Mouse (Mus musculus) kidney, postnatal 14 days (tissue): Measurements from ENCODE around the gene Banp.

ENCODE experiments used
- DNase-seq: peaks from one replicate; pipeline ENCODE4 v3.0.0; 2022; ENCODE audit warnings: mixed read lengths

Gene Banp

DNA sequence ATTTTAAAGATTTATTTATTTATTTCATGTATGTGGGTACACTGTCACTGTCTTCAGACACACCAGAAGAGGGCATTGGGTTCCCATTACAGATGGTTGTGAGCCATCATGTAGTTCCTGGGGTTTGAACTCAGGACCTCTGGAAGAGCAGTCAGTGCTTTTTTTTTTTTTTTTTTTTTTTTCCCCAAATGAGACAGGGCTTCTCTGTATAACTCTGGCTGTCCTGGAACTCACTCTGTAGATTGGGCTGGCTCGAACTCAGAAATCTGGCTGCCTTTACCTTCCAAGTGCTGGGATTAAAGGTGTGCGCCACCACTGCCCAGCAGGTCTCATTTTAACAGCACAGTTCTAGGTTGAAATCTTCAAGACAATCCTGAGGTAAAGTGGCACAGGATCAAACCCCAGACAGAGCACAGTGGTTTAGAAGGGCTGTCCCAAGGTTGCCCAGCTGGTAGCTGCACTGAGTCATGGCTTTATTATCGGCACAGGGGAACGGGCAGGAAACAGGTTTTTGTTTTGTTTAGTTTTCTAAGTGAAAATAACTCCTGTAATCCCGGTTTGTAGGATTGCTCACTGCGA is at the start of gene Banp:
TSS of gene Banp (plus strand) at position 529 of the 579 bp plus-strand sequence.
- no peak for DNase-seq

GRCm38 (mm10) chr8:121901498-121902236 is 47.9 kb upstream of the Banp start:
- peak; percentile 34 for DNase-seq

DNA sequence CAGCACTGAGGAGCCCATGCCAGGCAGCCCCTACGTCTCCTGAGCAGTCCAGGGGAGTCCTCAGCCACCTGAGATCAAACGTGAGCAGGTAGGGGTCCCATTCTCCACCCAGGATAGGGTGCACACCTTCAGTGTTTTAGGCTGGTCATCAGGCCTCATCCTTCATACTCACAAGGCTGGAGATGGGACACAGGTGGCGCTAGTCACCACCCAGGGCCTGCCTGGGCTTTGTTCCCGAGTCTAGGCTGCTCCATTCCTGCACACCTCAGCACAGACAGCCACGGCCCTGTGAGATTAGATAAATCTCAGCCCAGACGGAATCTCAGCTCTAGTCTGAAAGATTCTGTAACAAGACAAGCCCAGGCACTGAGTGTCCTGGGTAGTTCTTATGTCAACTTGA is 45.6 kb upstream of the Banp start:
- DNase-seq = no peak

DNA sequence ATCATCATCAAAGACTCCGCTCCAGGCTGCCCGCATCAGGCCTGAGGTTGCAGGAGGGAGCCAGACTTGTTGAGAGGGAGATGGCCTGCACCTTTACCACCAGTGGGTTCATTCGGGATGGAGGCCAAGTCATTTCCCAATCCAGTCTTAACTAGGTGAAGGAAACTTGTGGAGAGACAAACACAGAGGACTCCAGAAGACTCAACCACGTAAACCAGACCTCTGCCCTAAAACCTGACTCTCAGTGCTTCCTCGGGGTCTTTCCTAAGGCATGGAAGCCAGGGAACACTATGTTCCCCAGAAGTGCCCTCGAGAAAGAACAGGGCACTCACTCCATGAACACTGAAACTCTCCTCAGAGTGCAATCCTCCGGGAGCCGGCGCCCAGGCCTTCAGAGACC is 44.6 kb upstream of the Banp start:
- DNase-seq = no peak

- DNase-seq = no peak
Observed at GRCm38 (mm10) chr8:121905420-121905819, 44.1 kb upstream of the Banp start.

DNA sequence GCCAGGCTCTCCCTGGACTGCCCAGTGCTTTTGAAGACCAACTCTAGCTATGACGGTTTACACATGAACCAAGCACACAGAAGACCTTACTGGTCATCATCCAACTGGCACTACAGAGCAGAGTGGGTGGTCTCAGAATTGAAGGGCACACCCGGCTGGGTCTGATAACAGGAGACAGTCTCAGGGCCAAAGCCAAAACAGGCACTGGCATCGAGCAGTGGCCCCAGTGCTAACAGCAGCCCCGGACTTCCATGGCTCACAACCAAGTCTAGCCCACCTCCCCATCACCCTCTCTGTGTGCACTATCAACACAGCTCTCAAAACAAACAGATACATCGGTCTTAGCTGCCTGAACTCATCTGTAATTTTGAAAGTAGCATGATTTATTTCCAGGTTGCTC is 43.7 kb upstream of the Banp start:
- no peak for DNase-seq

- no peak for DNase-seq
Observed at GRCm38 (mm10) chr8:121906542-121907512, 42.7 kb upstream of the Banp start.

- peak; percentile 98 for DNase-seq
Observed at GRCm38 (mm10) chr8:121907587-121908248, 41.8 kb upstream of the Banp start, which contains the start of gene Slc7a5. Slc7a5 (minus strand) TSS chr8:121907694.

- DNase-seq = no peak
Observed at GRCm38 (mm10) chr8:121908378-121909147, 41.0 kb upstream of the Banp start.

GRCm38 (mm10) chr8:121909148-121909541 is 40.4 kb upstream of the Banp start:
- no peak for DNase-seq

- peak; percentile 78 for DNase-seq
Observed at GRCm38 (mm10) chr8:121909663-121910062, 39.9 kb upstream of the Banp start.

DNA sequence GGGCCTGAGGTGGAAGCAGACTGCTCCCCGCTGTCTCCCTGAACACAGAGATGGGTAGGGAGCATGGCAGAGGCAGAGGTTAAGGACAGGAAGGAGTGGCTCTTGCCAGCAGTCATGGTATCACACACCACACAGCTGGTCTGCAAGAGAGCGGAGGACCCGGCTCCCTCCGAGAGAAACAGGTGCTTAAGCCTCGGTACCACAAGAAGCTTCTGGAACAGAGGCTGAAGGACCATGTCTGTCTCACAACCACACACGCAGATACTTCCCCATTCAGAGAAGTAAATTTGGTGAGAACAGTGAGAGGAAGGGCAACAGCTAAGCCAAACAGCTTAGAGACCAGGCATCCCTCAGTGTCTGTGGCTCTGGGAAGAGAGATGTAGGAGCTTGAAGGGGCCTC is 38.1 kb upstream of the Banp start:
- DNase-seq = no peak

DNA sequence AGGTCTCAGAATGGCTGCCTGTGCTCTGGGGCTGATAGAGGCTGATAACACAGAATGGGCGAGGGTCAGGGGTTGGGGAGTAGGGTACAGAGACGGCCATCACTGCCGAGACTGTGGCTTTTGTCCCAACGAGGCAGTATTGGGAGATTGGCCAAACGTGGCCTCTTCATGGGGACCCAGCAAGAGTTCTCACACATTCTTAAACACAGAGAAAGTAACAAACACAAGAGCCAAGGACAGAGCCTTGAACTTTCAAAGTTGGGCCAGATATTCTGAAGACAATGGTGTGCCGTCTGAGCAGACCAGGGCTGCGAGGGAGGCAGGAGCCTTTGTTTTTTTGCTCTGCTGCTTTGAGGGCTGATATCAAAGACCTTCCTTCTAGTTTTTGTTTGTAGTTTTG is 37.6 kb upstream of the Banp start:
- no peak for DNase-seq

DNA sequence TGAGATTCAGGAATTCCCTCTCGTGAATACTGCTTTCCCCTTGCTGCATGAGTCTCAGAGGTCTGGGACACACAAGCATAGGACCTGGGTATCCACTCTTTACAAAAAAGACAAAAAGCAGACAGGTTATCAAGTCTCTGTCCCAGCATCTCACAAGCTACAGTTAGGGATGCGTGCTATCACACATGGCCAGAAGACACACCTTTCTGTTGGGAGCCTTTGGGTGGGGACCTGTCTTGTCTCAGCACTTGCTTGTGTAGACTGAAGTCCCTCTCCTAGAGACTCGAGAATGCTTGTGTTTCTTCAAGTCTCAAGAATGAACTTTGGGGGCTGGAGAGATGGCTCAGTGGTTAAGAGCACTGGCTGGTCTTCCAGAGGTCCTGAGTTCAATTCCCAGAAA is 36.7 kb upstream of the Banp start:
- DNase-seq = no peak

GRCm38 (mm10) chr8:121913378-121913777 is 36.2 kb upstream of the Banp start:
- DNase-seq = no peak

DNA sequence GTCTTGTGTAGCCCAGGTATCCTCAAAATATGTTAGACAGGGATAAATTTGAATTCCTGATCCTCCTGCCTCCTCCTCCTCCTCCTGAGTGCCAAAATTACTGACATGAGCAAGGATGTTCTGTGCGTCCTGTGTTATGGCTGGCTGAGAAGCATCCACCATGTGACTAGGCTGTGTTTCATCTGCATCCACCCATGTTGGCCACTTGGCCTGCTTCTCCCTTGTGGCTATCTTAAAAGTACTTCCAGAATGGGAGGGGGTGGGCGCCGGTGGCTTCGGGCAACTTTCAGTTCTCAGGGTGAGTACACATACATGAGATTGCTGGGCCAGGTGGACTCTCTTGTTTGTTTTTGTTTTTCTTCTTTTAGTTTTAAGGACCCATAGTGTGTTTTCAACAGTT is 30.4 kb upstream of the Banp start:
- DNase-seq = no peak

- DNase-seq = no peak
Observed at GRCm38 (mm10) chr8:121919731-121920130, 29.8 kb upstream of the Banp start.

DNA sequence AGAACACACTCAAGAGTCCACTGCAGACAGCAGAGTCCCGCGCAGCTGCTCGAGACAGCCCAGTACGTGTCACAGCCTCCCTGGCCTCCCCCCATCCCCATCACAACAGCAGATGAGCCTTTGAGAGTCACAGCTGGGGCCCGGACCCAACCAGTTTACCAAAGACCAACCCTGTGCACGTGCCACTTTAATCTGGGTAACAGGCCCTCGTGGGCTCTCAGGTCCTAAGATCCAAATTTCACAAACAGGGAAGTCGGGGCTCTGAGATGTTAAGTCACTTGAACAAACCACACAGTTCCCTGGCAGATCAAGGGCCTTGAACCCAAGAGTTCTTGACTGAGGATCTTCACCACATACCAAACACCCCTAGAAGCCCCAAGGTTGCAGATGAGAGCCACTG is 28.0 kb upstream of the Banp start:
- no peak for DNase-seq

- DNase-seq = peak; percentile 61
Observed at GRCm38 (mm10) chr8:121922101-121922500, 27.4 kb upstream of the Banp start.

- DNase-seq = no peak
Observed at GRCm38 (mm10) chr8:121924681-121925080, 24.9 kb upstream of the Banp start.

- peak; percentile 84 for DNase-seq
Observed at GRCm38 (mm10) chr8:121925624-121926023, 23.9 kb upstream of the Banp start.

DNA sequence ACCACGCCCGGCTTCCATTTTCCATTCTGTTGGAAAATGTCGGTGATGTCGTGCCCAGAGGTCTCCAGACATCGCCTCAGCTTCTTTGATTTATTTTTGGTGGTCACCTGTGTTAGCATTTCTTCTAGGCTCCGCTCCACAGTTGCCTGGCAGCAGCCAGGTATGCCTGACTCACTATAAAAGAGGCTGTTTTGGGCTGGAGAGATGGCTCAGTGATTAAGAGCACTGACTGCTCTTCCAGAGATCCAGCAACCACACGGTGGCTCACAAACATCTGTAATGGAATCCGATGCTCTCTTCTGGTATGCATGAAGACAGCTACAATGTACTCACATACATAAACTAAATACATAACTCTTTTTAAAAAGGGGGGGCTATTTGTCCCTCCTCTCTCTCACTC is 23.3 kb upstream of the Banp start:
- no peak for DNase-seq
